Mouse (Mus musculus) neutrophil, adult 5-6 weeks (primary cell): ENCODE data around the gene Psapl1. TPM values are rescaled to one million over a fixed set of nuclear protein-coding genes. Genes with fewer than 3 reads are reported as not detected.
"Not testable (repeated sequence)": the region's sequence is repeated elsewhere in the genome, so short reads cannot be mapped to it uniquely, and the experiment has no call there.

Experiments
- ATAC-seq: fragments of 151-379, 151-347 bp; 2 replicates; pipeline ENCODE4 v1.8.0; 2017; ENCODE audit warnings: mild to moderate bottlenecking, moderate TSS enrichment; ENCODE audit not compliant: insufficient number of reproducible peaks, poor library complexity, low FRiP score, severe bottlenecking; ENCODE audit errors: extremely low read depth
- total RNA-seq: library from RNA; stranded (forward); fragments of 200-1000 nt; gene quantifications from 2 replicates; pipeline ENCODE4 v1.2.3, GENCODE M21; 2017

The Psapl1 gene
- total RNA-seq, 1 experiment from 2014 or later = not detected

GRCm38 (mm10) chr5:36195436-36195835 lies 8.4 kb upstream of the Psapl1 start:
- no peak for ATAC-seq

DNA sequence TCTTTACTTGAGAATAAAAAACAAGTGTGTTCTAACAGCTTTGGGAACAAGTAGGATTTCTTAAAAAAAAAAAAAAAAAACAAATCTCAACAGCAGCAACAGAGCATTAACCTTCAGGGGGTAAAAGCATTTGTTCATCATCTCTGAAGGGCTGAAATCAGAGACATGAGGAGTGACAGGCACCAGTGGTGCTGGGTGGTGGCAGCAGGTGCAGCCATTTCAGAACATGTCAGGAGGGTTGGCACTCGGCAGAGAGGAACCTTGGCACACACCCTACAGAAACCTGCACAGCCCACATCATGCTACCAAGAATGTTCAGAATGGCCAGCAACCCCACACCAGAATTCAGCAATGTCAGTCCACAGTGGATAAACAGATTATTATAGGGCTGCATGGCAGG lies 4.3 kb upstream of the Psapl1 start:
- ATAC-seq = no peak

DNA sequence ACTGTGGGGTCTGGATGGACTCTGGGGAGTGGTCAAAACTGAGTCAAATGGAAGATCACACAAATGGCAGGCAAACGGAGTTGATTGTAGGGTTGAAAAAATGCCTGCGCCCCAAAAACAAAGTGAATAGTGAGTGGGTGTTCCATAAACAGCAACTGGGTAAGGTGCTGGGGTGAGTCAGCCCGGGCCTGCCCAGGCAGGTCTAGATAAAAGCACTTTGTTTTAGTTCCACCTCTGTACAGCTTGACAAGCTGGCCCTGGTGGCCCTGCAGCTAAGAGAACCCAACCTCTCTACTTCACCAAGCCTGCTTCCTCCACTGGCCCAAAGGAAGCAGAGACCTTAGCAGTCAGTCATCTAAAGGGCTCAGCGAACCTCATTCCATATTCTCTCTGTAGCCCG lies 1.0 kb upstream of the Psapl1 start:
- ATAC-seq = no peak

GRCm38 (mm10) chr5:36203421-36203820 lies 400 bp upstream of the Psapl1 start:
- no peak for ATAC-seq

GRCm38 (mm10) chr5:36205397-36205796 lies 1.6 kb downstream of the Psapl1 start:
- no peak for ATAC-seq

- no peak for ATAC-seq
These were observed 5.0 kb downstream of the Psapl1 start for GRCm38 (mm10) chr5:36208803-36209202.

GRCm38 (mm10) chr5:36213310-36213709 lies 9.5 kb downstream of the Psapl1 start:
- no peak for ATAC-seq

- no peak for ATAC-seq
These were observed 16.3 kb downstream of the Psapl1 start for GRCm38 (mm10) chr5:36220105-36220504.

DNA sequence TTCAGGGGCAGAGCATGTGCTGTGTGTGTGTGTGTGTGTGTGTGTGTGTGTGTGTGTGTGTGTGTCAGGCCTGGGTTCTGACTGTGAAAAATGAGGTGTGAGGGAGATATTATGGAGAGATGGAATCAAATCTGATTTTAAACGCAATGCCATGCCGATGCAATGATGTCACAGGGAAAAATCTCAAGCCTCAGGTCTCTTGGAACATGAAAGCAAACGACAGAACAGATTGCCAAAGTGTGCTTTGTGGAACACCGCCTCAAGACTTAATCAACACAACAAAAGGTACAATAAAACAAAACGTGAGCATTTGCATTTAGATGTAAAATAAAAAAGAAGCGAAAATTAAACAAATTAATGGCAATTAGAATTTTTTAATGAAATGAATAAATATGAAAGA lies 16.8 kb downstream of the Psapl1 start:
- no peak for ATAC-seq

- ATAC-seq = no peak
These were observed 20.0 kb downstream of the Psapl1 start for GRCm38 (mm10) chr5:36223787-36224186.

GRCm38 (mm10) chr5:36225855-36226254 lies 22.0 kb downstream of the Psapl1 start:
- no peak for ATAC-seq

GRCm38 (mm10) chr5:36226296-36226695 lies 22.5 kb downstream of the Psapl1 start:
- ATAC-seq = no peak

DNA sequence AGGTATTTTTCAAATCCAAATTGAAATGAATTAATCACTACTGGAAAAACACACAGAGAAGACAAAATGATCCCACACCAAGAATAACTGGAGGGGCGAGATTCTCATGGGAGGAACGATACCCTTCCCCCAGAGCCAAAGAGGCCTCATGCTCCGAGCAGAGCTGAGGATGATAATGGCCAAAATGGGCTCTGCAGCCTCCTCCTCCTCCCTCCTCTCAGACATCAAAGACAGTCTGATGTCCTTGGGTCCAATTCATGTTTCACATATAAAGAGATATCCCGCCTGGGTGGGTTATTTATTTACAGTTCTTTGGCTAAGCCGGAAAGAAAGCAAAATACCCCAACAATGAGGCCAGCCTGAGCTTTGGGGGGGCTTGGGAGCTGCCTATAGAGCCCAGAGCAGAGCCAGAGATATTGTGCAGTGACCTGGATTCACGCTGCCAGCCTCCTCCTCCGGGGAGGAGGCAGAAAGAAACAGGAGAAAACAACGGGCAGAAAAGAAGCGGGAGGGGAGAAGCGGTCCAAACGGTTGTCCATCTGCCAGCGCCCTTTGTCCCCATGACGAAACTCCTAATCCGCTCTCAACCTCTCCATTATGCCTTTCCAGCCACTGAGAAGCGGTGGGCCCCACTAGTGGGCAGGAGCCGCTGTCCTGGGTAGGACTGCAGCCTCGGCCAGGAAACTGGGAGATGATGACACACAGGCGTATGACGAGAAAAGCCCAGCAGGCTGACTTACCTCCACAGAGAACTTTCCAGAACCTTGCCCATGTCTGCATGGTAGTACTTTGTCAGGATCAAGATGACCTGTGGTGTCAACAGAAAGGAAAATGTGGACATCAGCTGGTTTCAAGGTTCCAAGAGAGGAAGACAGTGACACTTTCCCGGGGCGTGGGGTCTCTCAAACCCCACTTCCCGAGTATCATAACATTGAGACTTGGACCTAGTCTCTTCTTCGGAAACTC lies 24.9 kb downstream of the Psapl1 start:
- ATAC-seq = no peak

GRCm38 (mm10) chr5:36230301-36230780 lies 26.5 kb downstream of the Psapl1 start:
- no peak for ATAC-seq

DNA sequence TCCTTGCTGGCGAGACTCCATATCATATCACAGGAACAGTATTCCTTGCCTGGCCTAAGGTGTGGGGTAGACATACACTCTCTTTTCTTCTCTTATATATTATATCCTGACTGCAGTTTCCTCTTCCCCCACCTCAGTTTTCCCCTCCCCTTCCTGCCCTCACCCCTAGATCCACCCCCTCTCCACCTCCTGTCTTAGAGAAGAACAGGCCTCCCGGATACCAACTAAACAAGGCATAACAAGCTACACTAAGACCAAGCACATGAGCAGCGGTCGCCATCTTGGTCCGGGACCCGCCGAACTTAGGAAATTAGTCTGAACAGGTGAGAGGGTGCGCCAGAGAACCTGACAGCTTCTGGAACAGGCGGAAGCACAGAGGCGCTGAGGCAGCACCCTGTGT lies 33.7 kb downstream of the Psapl1 start:
- ATAC-seq = not testable (repeated sequence)

DNA sequence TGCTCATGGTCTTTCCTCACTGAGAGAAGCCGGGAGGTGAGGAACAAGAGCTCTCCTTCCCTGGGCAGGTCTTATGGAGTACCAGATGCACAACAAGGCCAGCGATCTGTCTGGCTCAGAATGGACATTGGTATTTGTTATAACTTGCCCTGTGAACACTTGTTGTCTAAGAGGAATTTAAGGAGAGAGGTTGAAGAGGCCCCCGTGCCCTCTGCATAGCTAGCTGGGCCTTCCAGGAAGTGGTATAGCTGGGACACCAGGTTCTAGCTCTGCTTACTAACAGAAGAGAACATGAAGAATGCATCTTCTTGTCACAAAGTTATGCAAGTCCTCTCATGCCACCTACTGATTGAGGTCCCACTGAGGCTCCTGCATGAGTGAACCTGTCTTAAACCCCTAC lies 44.2 kb downstream of the Psapl1 start:
- ATAC-seq = no peak

GRCm38 (mm10) chr5:36252746-36253504 lies 49.1 kb downstream of the Psapl1 start:
- ATAC-seq = no peak

- no peak for ATAC-seq
These were observed 51.1 kb downstream of the Psapl1 start for GRCm38 (mm10) chr5:36254642-36255516.
